Mouse (Mus musculus) megakaryocyte-erythroid progenitor cell, adult 5 weeks (primary cell): ENCODE measurements around the gene Dusp6. TPM values are rescaled to one million over a fixed set of nuclear protein-coding genes. Genes with fewer than 3 reads are reported as not detected.

Source experiments
- polyA plus RNA-seq: library from polyadenylated mRNA; stranded (reverse); fragments of >175 nt; gene quantifications from 2 replicates; pipeline ENCODE4 v1.2.3, GENCODE M21; 2012

Gene Dusp6
- polyA plus RNA-seq, result 24.2 and 31.1 TPM in 2 replicates

GRCm38 (mm10) chr10:99262867-99263379 lies at the start of gene Dusp6:
Dusp6 (plus strand) TSS chr10:99263231.

Other genes starting within 250 kb of the Dusp6 start
- 19.8 and 24.8 TPM in 2 replicates for gene Poc1b, start 156.2 kb upstream of the Dusp6 start, polyA plus RNA-seq
- 3.1 and 3.8 TPM in 2 replicates for gene Galnt4, start 155.1 kb upstream of the Dusp6 start, polyA plus RNA-seq
- not detected in 2 replicates for gene Phxr2, start 136.9 kb upstream of the Dusp6 start, polyA plus RNA-seq